Mouse (Mus musculus): ENCODE data around the gene Pex19.

DNA sequence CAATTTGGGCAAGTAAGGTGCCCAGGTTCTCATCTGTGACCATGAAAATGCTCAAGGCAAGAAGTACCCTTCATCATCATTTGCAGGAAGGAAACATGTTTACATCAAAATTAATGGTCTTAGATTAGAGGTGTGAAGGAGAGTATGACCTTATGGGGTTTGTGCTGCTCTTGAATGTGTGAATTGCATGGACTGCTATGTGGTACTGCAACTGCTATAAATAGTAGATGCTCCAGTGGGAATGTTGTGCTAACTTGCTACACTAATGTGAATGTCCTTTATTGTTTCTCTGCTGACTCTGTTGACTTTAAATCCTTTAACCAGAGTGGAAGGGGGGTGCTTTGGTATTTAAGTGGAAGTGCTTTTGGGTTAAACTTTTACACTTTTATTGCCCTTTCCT lies 32.3 kb upstream of the Pex19 start:
- no peak for TF ChIP-seq CTCF (IDR thresholded peaks at IDR 0.05; ENCODE audit: borderline replicate concordance, extremely low read depth, insufficient read depth, insufficient read length)
- TF ChIP-seq POLR2A (IDR thresholded peaks at IDR 0.05; ENCODE audit: borderline replicate concordance, extremely low read depth, insufficient read depth, insufficient read length, poor library complexity, severe bottlenecking) = no peak
